Mouse (Mus musculus) limb, embryonic 11.5 days (tissue): Measurements from ENCODE around the gene Fam171a1. TPM values are rescaled to one million over a fixed set of nuclear protein-coding genes. Genes with fewer than 3 reads are reported as not detected.
"Not testable (repeated sequence)": the region's sequence is repeated elsewhere in the genome, so short reads cannot be mapped to it uniquely, and the experiment has no call there.

Experiments used
- ATAC-seq: fragments of 200-750 bp; cut with Nextera tagmentation; 2 replicates; pipeline ENCODE4 v1.8.0; 2017; ENCODE audit warnings: low read depth; ENCODE audit not compliant: insufficient number of reproducible peaks, low FRiP score, low TSS enrichment
- DNase-seq: peaks from one replicate; pipeline ENCODE4 v3.0.0-alpha.2; 2015; ENCODE audit warnings: low spot score
- H3K27ac ChIP-seq: fragments of 300-500 bp; sonication (generic); replicated peaks from 2 replicates; pipeline ENCODE4 v1.5.1; 2014; ENCODE audit warnings: low read depth, mild to moderate bottlenecking, low read length
- H3K27me3 ChIP-seq: fragments of 300-500 bp; sonication (generic); 2 replicates; pipeline ENCODE4 v1.6.1; 2014; ENCODE audit warnings: mild to moderate bottlenecking, low read length, mixed read lengths; ENCODE audit not compliant: control insufficient read depth, insufficient read depth
- H3K36me3 ChIP-seq: fragments of 300-500 bp; sonication (generic); 2 replicates; pipeline ENCODE4 v1.6.1; 2014; ENCODE audit warnings: mild to moderate bottlenecking, low read length, moderate library complexity, mixed read lengths; ENCODE audit not compliant: control insufficient read depth, insufficient read depth
- H3K4me1 ChIP-seq: fragments of 300-500 bp; sonication (generic); 2 replicates; pipeline ENCODE4 v1.6.1; 2014; ENCODE audit warnings: low read length, mixed read lengths; ENCODE audit not compliant: control insufficient read depth, insufficient read depth
- H3K4me2 ChIP-seq: fragments of 300-500 bp; sonication (generic); 2 replicates; pipeline ENCODE4 v1.6.1; 2014; ENCODE audit warnings: low read depth, mild to moderate bottlenecking, moderate library complexity; ENCODE audit not compliant: severe bottlenecking
- H3K4me3 ChIP-seq: fragments of 300-500 bp; sonication (generic); 2 replicates; pipeline ENCODE4 v1.5.1; 2014; ENCODE audit warnings: low read depth, low read length
- H3K9ac ChIP-seq: fragments of 300-500 bp; sonication (generic); 2 replicates; pipeline ENCODE4 v1.6.1; 2014; ENCODE audit warnings: mild to moderate bottlenecking, low read length
- H3K9me3 ChIP-seq: fragments of 300-500 bp; sonication (generic); 2 replicates; pipeline ENCODE4 v1.6.1; 2016; ENCODE audit warnings: low read length; ENCODE audit not compliant: control insufficient read depth
- WGBS: fragments of 180-500 bp; shearing (Covaris S2); extraction: QIAGEN DNeasy Blood & Tissue Kit; methylation state at CpG from one replicate; pipeline ENCODE4 v1.1.7; 2014; 5-methylcytosine and 5-hydroxymethylcytosine counted together
- polyA plus RNA-seq: library from polyadenylated mRNA; unstranded; fragments of >200 nt; fragmentation: Nextera tagmentation; extraction: Ambion mirVana; gene quantifications from 2 replicates; pipeline ENCODE4 v1.2.1, GENCODE M21; 2014

Gene Fam171a1
- 37.3 and 37.7 TPM in 2 replicates for polyA plus RNA-seq

- WGBS = 84% methylated on average over 4 of the region's 4 CpGs
- no peak within 1 kb of the TSS for H3K9ac ChIP-seq
- no peaks in the 10 kb centered on the region for H3K9me3 ChIP-seq
- no peak for DNase-seq
- no peak within 1 kb of the TSS for H3K4me2 ChIP-seq
- H3K4me3 ChIP-seq = no peak within 1 kb of the TSS
- H3K36me3 ChIP-seq = no peaks in the 10 kb centered on the region
- no peaks in the 10 kb centered on the region for H3K4me1 ChIP-seq
- H3K27me3 ChIP-seq = no peaks in the 10 kb centered on the region
- no peak for ATAC-seq
- H3K27ac ChIP-seq = no peak within 1 kb of the TSS
Observed at GRCm38 (mm10) chr2:3113866-3114265, at the start of gene Fam171a1. Gene Fam171a1, plus strand, starts transcription at chr2:3114224.

- DNase-seq (no peak), ATAC-seq (no peak)
- no peak overlapping the region for H3K4me3 ChIP-seq
- peaks cover 5% of the 10 kb centered on the region; the same call in 1 of the 2 replicates for H3K9me3 ChIP-seq
- 88% methylated on average over 1 of the region's 1 CpGs for WGBS
- H3K4me2 ChIP-seq = no peak overlapping the region
- no peaks in the 10 kb centered on the region for H3K36me3 ChIP-seq
- no peaks in the 10 kb centered on the region for H3K27me3 ChIP-seq
- H3K27ac ChIP-seq = no peak overlapping the region
- no peak overlapping the region for H3K9ac ChIP-seq
- no peaks in the 10 kb centered on the region for H3K4me1 ChIP-seq
Observed at GRCm38 (mm10) chr2:3069140-3069539, 44.9 kb upstream of the Fam171a1 start.

- H3K27ac ChIP-seq, H3K4me3 ChIP-seq, H3K4me1 ChIP-seq, H3K27me3 ChIP-seq, ATAC-seq, H3K9ac ChIP-seq, DNase-seq, H3K4me2 ChIP-seq, H3K9me3 ChIP-seq, H3K36me3 ChIP-seq: not testable (repeated sequence)
- WGBS = 79% methylated on average over 3 of the region's 3 CpGs
Observed at GRCm38 (mm10) chr2:3088361-3088760, 25.7 kb upstream of the Fam171a1 start.

GRCm38 (mm10) chr2:3089274-3089673 lies 24.8 kb upstream of the Fam171a1 start:
- no peak for DNase-seq

DNA sequence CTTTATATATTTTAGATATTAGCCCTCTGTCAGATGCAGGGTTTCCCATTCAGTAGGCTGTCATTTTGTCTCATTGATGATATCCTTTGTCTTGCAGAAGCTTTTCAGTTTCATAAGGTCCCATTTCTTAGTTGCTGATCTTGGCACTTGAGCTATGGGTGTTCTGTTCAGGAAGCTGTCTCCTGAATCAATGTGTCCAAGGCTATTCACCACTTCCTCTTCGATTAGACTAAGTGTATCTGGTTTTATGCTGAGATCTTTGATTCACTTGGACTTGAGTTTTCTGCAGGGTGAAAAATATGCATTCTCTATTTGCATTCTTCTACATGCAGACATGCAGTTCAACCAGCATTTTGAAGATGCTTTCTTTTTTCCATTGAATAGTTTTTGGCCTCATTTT lies 17.9 kb upstream of the Fam171a1 start:
- no peak overlapping the region for H3K4me2 ChIP-seq

More at GRCm38 (mm10) chr2:3089274-3089673, 24.8 kb upstream of the Fam171a1 start:
- no peak for ATAC-seq
- no peaks in the 10 kb centered on the region for H3K36me3 ChIP-seq
- no peaks in the 10 kb centered on the region for H3K27me3 ChIP-seq
- H3K4me3 ChIP-seq = no peak overlapping the region
- H3K9me3 ChIP-seq = no peaks in the 10 kb centered on the region
- H3K4me2 ChIP-seq = no peak overlapping the region
- no peak overlapping the region for H3K27ac ChIP-seq
- 24% methylated on average over 1 of the region's 1 CpGs for WGBS
- no peak overlapping the region for H3K9ac ChIP-seq
- H3K4me1 ChIP-seq = no peaks in the 10 kb centered on the region

DNA sequence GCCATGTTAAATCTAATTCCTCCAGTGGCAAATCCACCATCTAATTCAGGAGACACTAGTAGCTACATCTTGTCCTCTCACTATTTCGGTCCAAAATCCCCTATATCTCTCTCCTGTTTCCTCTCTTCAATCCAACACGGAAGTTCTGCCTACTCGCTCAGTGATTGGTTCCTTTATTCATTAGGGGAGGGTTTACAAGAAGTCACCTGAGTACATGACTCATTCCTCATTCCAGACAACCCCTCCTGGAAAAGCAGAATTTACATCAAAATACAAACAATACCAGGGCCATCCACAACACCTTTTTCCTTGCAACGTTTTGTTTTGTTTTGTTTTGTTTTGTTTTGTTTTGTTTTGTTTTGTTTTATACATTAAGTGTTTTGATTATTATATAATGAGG lies 14.1 kb upstream of the Fam171a1 start:
- ATAC-seq = no peak
- no peaks in the 10 kb centered on the region for H3K4me1 ChIP-seq
- H3K9me3 ChIP-seq = no peaks in the 10 kb centered on the region; the same call in 1 of the 2 replicates
- H3K27ac ChIP-seq = no peak overlapping the region
- H3K4me3 ChIP-seq = no peak overlapping the region
- no peak for DNase-seq
- no peak overlapping the region for H3K9ac ChIP-seq
- 72% methylated on average over 4 of the region's 4 CpGs for WGBS
- H3K27me3 ChIP-seq = no peaks in the 10 kb centered on the region
- no peak overlapping the region for H3K4me2 ChIP-seq
- H3K36me3 ChIP-seq = no peaks in the 10 kb centered on the region

More for the DNA sequence above, 17.9 kb upstream of the Fam171a1 start:
- H3K36me3 ChIP-seq = no peaks in the 10 kb centered on the region
- H3K4me1 ChIP-seq = no peaks in the 10 kb centered on the region
- H3K27me3 ChIP-seq = no peaks in the 10 kb centered on the region
- peaks cover 2% of the 10 kb centered on the region; the same call in 1 of the 2 replicates for H3K9me3 ChIP-seq
- ATAC-seq (no peak), DNase-seq (no peak)
- H3K4me3 ChIP-seq = no peak overlapping the region
- H3K9ac ChIP-seq = no peak overlapping the region
- WGBS = 62% methylated on average over 1 of the region's 1 CpGs
- no peak overlapping the region for H3K27ac ChIP-seq

DNA sequence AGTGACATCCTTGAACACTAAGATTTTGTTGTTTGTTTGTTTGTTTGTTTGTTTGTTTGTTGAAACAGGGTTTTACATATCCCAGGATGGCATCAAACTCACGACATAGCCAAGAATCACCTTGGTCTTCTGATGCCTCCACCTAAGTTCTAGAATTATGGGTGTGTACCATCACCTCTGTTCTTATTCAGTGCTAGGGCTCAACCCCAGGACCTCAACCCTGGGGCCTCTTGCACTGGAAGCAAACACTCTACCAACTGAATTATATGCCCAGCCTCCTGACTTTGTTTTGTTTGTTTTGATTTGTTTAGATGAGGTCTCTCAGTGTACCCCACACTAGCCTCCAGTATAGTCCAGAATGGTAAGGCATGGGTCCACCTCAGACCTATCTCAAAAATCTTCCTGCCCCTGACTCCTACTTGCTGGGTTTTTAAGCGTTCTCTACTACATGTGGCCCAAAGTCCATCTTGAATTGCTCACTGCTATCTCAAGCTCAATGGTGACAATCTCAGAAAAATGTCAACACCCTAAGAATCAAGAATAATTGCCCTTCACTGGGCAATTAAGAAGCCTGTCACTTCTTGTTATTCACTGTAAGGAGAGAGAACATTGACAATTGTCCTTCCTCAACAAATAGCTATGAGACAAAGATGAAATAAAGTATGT lies 12.6 kb upstream of the Fam171a1 start:
- Histone ChIP-seq H3K4me1 (no peaks in the 10 kb centered on the region), H3K36me3 (no peaks in the 10 kb centered on the region), H3K27me3 (no peaks in the 10 kb centered on the region), H3K9ac (no peak overlapping the region), H3K27ac (no peak overlapping the region), H3K4me3 (no peak overlapping the region), H3K9me3 (no peaks in the 10 kb centered on the region; the same call in 1 of the 2 replicates), H3K4me2 (no peak overlapping the region)
- no peak for ATAC-seq
- whole genome bisulfite sequencing = 82% methylated on average over 2 of the region's 2 CpGs
- no peak for DNase-seq

GRCm38 (mm10) chr2:3102360-3102759 lies 11.7 kb upstream of the Fam171a1 start:
- Histone ChIP-seq H3K9me3 (no peaks in the 10 kb centered on the region; the same call in 1 of the 2 replicates), H3K4me3 (no peak overlapping the region), H3K27me3 (no peaks in the 10 kb centered on the region), H3K27ac (no peak overlapping the region), H3K4me2 (no peak overlapping the region), H3K36me3 (no peaks in the 10 kb centered on the region), H3K9ac (no peak overlapping the region), H3K4me1 (no peaks in the 10 kb centered on the region)
- no peak for DNase-seq
- ATAC-seq = no peak
- WGBS = 67% methylated on average over 3 of the region's 3 CpGs

DNA sequence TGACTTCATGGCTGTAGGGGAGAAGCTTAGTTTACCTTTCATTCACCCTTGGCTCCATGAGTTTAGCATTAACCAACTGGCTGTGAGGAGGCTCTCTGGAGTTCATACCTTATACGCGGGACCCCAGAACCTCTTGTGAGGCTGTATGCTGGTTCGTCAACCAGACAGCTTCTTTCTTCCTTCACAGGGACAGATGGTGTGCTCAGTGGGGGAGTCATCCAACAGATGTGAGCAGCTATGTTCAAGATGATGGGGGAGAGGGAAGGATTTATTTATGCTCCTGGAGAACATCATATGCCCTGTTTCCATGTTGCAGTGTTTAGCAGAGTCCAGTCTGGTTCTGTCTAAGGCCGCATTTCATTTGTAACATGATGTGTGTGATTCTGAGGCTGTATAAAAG lies 6.6 kb upstream of the Fam171a1 start:
- DNase-seq (no peak), ATAC-seq (no peak)
- Histone ChIP-seq H3K4me1 (no peaks in the 10 kb centered on the region), H3K4me3 (no peak overlapping the region), H3K9ac (no peak overlapping the region), H3K4me2 (no peak overlapping the region), H3K27ac (no peak overlapping the region), H3K27me3 (no peaks in the 10 kb centered on the region), H3K36me3 (no peaks in the 10 kb centered on the region), H3K9me3 (no peaks in the 10 kb centered on the region)
- 94% methylated on average over 4 of the region's 4 CpGs for WGBS
